In the genomic region with DNA sequence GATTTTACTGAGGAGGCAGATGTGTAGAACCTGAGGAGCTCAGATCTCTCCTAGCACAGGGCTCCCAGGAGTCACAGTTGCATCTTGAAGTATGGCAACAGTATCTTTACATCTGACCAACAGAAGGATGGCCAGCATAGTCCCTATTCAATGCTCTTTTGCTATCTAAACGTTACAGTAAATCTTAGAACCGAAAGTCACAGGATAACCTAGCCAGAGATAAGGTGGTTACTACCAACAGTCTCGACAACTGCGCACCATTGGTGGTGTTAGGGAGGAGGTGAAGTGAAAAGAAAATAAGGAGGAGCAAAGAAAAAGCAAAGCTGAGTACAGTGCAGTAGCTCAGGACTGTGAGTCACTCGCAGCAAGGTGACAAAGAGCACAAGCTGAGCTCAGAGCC, we compare ENCODE assay signal across 14 mouse cellular contexts.
"Had no signal": no experiment of that assay in that cellular context is flagged by ENCODE, and none has a peak within 500 bp of the region (broad histone marks: within the 10 kb centered on the region; RNA-seq: fewer than 3 reads in every experiment).

No protein-coding gene starts in this region.

- DNase-seq: kidney, adult 9 months; kidney, postnatal 4 days; lung, postnatal 14 days; midbrain, embryonic 14.5 days; thymus, postnatal 4 days had no signal

- H3K4me3 ChIP-seq: intestine, embryonic 15.5 days; layer of hippocampus, adult 2 months; limb, embryonic 12.5 days; lung, embryonic 15.5 days; midbrain, embryonic 10.5 days; myocyte; neural tube, embryonic 15.5 days had no signal

- ATAC-seq: intestine, embryonic 15.5 days had no signal

- H3K4me2 ChIP-seq: intestine, embryonic 15.5 days; limb, embryonic 12.5 days; lung, embryonic 15.5 days; neural tube, embryonic 15.5 days had no signal

- H3K27ac ChIP-seq: intestine, embryonic 15.5 days; kidney, postnatal 0 days; layer of hippocampus, adult 2 months; limb, embryonic 12.5 days; lung, embryonic 15.5 days; midbrain, embryonic 10.5 days; neural tube, embryonic 15.5 days; stomach, postnatal 0 days had no signal

- H3K27me3 ChIP-seq: intestine, embryonic 15.5 days; limb, embryonic 12.5 days; lung, embryonic 15.5 days; neural tube, embryonic 15.5 days had no signal

- H3K4me1 ChIP-seq: intestine, embryonic 15.5 days; limb, embryonic 12.5 days; lung, embryonic 15.5 days; midbrain, embryonic 10.5 days; neural tube, embryonic 15.5 days had no signal

- H3K9me3 ChIP-seq: intestine, embryonic 15.5 days; limb, embryonic 12.5 days; lung, embryonic 15.5 days; midbrain, embryonic 10.5 days; neural tube, embryonic 15.5 days had no signal

- H3K9ac ChIP-seq: intestine, embryonic 15.5 days; limb, embryonic 12.5 days; lung, embryonic 15.5 days; neural tube, embryonic 15.5 days had no signal
